Mouse (Mus musculus) hindbrain, embryonic 13.5 days (tissue): ENCODE results near the gene Tbxas1. TPM values are rescaled to one million over a fixed set of nuclear protein-coding genes. Genes with fewer than 3 reads are reported as not detected.
A peak's percentile ranks its signal among the peaks of the same experiment; 100 is the strongest.

ENCODE experiments used
- ATAC-seq: fragments of 200-750 bp; cut with Nextera tagmentation; 2 replicates; pipeline ENCODE4 v1.8.0; 2017; ENCODE audit warnings: moderate TSS enrichment; ENCODE audit not compliant: low FRiP score
- H3K27ac ChIP-seq: fragments of 300-500 bp; sonication (generic); 2 replicates; pipeline ENCODE4 v1.5.1; 2015; ENCODE audit warnings: inconsistent platforms, mild to moderate bottlenecking, moderate library complexity
- H3K27me3 ChIP-seq: fragments of 300-500 bp; sonication (generic); 2 replicates; pipeline ENCODE4 v1.6.1; 2015; ENCODE audit warnings: mild to moderate bottlenecking, inconsistent platforms
- H3K36me3 ChIP-seq: fragments of 300-500 bp; sonication (generic); 2 replicates; pipeline ENCODE4 v1.6.1; 2015; ENCODE audit warnings: mild to moderate bottlenecking, inconsistent platforms
- H3K4me1 ChIP-seq: fragments of 300-500 bp; sonication (generic); replicated peaks from 2 replicates; pipeline ENCODE4 v1.6.1; 2015; ENCODE audit warnings: inconsistent platforms
- H3K4me2 ChIP-seq: fragments of 300-500 bp; sonication (generic); 2 replicates; pipeline ENCODE4 v1.6.1; 2015; ENCODE audit warnings: inconsistent platforms, mild to moderate bottlenecking, moderate library complexity
- H3K4me3 ChIP-seq: fragments of 300-500 bp; sonication (generic); 2 replicates; pipeline ENCODE4 v1.5.1; 2015; ENCODE audit warnings: mild to moderate bottlenecking, inconsistent platforms
- H3K9ac ChIP-seq: fragments of 300-500 bp; sonication (generic); 2 replicates; pipeline ENCODE4 v1.6.1; 2015; ENCODE audit warnings: mild to moderate bottlenecking, inconsistent platforms
- H3K9me3 ChIP-seq: fragments of 300-500 bp; sonication (generic); 2 replicates; pipeline ENCODE4 v1.6.1; 2016; ENCODE audit warnings: inconsistent platforms
- WGBS: fragments of 180-500 bp; shearing (Covaris S2); methylation state at CpG from one replicate; pipeline ENCODE4 v1.1.7; 2015; 5-methylcytosine and 5-hydroxymethylcytosine counted together
- polyA plus RNA-seq: library from polyadenylated mRNA; unstranded; fragments of >200 nt; fragmentation: Nextera tagmentation; extraction: Ambion mirVana; gene quantifications from 2 replicates; pipeline ENCODE4 v1.2.1, GENCODE M21; 2015

The Tbxas1 gene
- polyA plus RNA-seq, 1 experiment from 2014 or later: 2.7 TPM

DNA sequence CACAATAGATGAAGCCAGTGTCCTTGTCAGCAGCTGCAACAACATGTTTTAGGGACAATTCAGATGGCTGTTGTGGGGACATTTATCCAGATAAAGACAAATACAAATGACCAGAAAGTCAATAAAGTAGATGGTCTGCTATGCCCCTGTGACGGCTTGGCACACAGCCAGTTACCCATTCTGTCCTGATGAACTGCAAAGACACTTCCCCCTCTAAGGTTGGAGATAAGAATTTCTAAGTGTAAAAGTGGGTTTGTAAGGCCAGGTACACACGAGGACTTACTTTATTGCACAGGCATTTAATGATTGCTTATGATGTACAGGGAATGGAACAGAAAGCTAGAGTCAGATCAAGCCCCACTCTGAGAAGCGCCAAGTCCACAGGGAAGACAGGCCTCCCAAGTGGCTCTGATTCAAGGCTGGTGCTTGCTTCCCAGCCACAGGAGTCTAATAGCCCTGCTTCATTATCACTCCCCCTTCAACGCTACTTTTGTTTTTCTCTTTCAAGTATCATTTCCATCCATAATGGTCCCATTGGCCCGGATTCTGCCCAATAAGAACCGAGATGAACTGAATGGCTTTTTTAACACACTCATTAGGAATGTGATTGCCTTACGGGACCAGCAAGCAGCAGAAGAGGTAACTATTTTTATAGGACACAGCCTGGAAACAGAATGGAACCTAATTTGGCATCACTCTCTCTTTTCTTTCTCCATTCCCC is 147.4 kb downstream of the Tbxas1 start:
- Histone ChIP-seq H3K27me3 (no peaks in the 10 kb centered on the region), H3K36me3 (no peaks in the 10 kb centered on the region), H3K9ac (no peak overlapping the region), H3K4me1 (peaks cover 5% of the 10 kb centered on the region; the same call in 1 of the 2 replicates), H3K4me3 (no peak overlapping the region), H3K4me2 (no peak overlapping the region), H3K9me3 (no peaks in the 10 kb centered on the region), H3K27ac (peak overlapping the region; percentile 24; the same call in 1 of the 2 replicates)
- WGBS: 71% methylated on average over 7 of the region's 7 CpGs
- no peak for ATAC-seq

DNA sequence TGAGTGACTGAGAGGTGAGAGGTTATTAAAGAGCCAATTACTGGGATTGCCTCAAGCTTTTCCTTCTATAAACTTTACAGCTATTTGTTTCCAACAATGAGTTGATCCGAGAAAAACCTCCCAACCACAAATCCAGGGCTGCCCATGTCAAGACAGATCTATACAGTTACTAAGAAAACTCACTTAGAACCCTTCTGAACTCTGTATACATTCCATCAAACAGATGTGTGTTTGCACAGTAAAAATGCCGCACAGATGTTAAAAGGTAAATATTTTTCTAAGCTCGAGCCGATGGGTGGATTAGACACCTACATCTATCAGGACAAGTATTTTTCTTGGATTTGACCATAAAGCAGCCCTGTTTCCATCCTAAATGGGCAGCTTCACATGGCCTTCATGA is 149.4 kb downstream of the Tbxas1 start:
- H3K4me2 ChIP-seq: no peak overlapping the region
- 81% methylated on average over 4 of the region's 4 CpGs for WGBS
- no peaks in the 10 kb centered on the region for H3K9me3 ChIP-seq
- no peak overlapping the region for H3K9ac ChIP-seq
- H3K36me3 ChIP-seq: no peaks in the 10 kb centered on the region
- ATAC-seq: no peak
- no peaks in the 10 kb centered on the region for H3K27me3 ChIP-seq
- peaks cover 5% of the 10 kb centered on the region; the same call in 1 of the 2 replicates for H3K4me1 ChIP-seq
- H3K27ac ChIP-seq: no peak overlapping the region
- H3K4me3 ChIP-seq: no peak overlapping the region

DNA sequence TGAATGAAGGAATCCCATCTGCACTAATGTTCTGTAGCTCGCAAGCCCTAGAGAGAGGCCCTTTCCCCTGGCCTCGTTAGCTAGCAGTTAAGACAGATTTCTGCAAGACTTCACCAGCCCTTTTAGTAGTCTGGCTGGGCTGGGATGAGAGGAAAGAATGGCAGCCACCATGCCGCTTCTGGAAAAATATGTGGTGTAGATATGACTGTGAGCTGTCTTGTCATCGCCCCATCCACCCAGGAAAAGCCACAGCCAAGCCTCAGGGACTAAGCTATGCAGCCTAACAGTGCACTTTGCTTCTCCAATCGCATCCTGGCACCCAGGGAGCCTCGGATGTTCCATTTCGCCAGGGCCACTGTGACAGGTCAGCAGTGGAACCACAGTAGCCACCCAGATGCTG is 149.8 kb downstream of the Tbxas1 start:
- Histone ChIP-seq H3K4me3 (no peak overlapping the region), H3K27ac (no peak overlapping the region), H3K36me3 (no peaks in the 10 kb centered on the region), H3K4me2 (no peak overlapping the region), H3K27me3 (no peaks in the 10 kb centered on the region), H3K9ac (no peak overlapping the region), H3K4me1 (peaks cover 5% of the 10 kb centered on the region; the same call in 1 of the 2 replicates), H3K9me3 (no peaks in the 10 kb centered on the region)
- 85% methylated on average over 7 of the region's 7 CpGs for WGBS
- no peak for ATAC-seq

DNA sequence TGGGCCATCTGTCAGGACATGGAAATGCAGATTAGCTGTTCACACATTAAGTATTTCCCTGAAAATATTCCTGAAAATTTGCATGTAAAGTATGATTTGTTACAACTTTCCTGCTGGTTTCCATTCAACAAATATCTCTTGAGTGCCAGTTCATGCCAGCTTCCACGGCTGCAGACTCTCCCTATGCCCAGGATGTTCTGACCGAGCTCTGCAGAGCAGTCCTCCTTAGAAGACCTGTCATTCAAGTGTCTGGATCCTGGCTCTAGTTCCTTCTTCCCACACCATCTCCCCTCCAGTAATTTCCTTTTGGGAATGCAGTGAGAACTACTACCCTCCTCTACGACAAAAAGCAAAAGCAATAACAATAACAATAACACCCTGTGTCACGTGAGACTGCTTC is 155.5 kb downstream of the Tbxas1 start:
- Histone ChIP-seq H3K4me2 (no peak overlapping the region), H3K4me1 (no peaks in the 10 kb centered on the region), H3K36me3 (no peaks in the 10 kb centered on the region), H3K4me3 (no peak overlapping the region), H3K9ac (no peak overlapping the region), H3K9me3 (no peaks in the 10 kb centered on the region), H3K27me3 (no peaks in the 10 kb centered on the region), H3K27ac (no peak overlapping the region)
- ATAC-seq: no peak
- WGBS: 80% methylated on average over 4 of the region's 4 CpGs

DNA sequence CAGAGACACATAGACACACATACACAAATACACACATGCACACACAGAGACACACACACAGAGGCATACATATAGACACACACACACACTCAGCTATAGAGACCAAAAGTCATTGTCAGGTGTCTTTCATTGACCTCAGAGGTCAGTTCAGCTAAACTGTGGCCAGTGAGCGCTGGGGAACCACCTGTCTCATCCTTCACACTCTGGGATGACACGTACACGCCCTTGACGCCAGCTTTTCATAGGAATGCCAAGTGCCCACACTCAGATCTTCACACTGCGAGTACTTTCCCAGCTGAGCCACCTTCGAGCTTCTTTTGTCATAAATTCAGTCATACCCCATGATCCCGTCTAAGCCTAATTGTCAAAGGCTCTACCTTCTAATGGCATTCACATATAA is 158.5 kb downstream of the Tbxas1 start:
- H3K27ac ChIP-seq: no peak overlapping the region
- no peak overlapping the region for H3K9ac ChIP-seq
- H3K9me3 ChIP-seq: no peaks in the 10 kb centered on the region
- no peak overlapping the region for H3K4me3 ChIP-seq
- no peak overlapping the region for H3K4me2 ChIP-seq
- 87% methylated on average over 7 of the region's 7 CpGs for WGBS
- ATAC-seq: no peak
- no peaks in the 10 kb centered on the region for H3K27me3 ChIP-seq
- no peaks in the 10 kb centered on the region for H3K4me1 ChIP-seq
- no peaks in the 10 kb centered on the region for H3K36me3 ChIP-seq

DNA sequence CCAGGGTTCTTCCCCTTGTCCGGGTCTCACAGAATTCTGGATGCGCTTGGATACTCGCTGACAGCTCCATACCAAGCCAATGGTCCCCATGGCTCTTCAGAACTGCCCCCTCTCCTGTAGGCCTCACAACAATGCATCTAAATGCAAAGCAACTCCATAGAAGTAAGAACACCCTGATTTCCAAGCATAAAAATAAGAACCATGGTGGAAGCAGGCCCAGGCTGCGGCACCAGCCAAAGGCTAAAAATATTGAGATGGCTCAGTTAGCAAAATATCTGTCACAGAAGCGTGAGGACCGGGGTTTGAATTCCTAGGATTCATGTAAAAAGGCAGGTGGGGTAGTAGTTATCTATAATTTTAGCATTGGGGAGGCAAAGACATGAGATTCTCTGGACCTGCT is 159.8 kb downstream of the Tbxas1 start:
- H3K27ac ChIP-seq: no peak overlapping the region
- peaks cover 9% of the 10 kb centered on the region for H3K4me1 ChIP-seq
- ATAC-seq: no peak
- H3K4me2 ChIP-seq: no peak overlapping the region
- no peaks in the 10 kb centered on the region for H3K9me3 ChIP-seq
- H3K36me3 ChIP-seq: no peaks in the 10 kb centered on the region
- no peak overlapping the region for H3K4me3 ChIP-seq
- H3K9ac ChIP-seq: no peak overlapping the region
- no peaks in the 10 kb centered on the region for H3K27me3 ChIP-seq
- 91% methylated on average over 6 of the region's 6 CpGs for WGBS

DNA sequence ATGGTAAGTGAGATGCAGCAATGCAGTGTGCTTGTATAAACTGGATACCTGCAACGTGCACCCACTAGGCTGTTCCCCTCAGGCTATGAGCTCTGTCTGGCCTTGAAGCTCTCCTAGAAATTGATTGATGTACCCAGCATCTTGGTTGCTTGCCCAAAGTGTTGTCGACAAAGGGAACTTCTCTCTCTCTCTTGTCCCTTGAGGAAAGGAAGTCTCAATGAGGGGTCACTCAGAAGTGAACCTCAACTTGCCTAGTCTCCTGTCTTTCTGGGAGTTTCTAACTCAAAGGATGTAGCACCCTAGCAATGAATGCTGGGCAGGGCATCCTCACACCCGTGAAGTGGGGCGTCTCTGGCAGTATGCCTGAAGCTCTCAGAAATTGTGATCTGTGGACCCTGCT is 161.0 kb downstream of the Tbxas1 start:
- ATAC-seq: no peak
- Histone ChIP-seq H3K27me3 (no peaks in the 10 kb centered on the region), H3K9me3 (no peaks in the 10 kb centered on the region), H3K9ac (no peak overlapping the region), H3K4me2 (no peak overlapping the region), H3K27ac (no peak overlapping the region), H3K36me3 (no peaks in the 10 kb centered on the region), H3K4me3 (no peak overlapping the region), H3K4me1 (peaks cover 9% of the 10 kb centered on the region)
- 79% methylated on average over 4 of the region's 4 CpGs for WGBS

DNA sequence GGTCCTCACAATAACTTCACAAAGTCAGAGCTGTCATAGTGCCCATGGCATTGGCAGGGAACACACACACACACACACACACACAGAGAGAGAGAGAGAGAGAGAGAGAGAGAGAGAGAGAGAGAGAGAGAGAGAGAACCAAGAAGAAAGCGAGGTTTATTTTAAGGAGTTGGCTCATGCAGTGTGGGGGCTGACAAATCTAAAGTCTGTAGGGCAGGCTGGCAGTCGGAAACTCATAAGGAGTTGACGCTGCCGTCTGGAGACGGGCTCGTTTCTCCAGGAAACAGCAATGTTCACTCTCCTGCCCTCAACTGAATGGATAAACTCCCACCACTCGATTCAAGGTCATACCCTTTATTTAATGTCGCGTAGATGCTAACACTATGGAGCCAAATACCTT is 165.2 kb downstream of the Tbxas1 start:
- ATAC-seq: no peak
- Histone ChIP-seq H3K9me3 (no peaks in the 10 kb centered on the region), H3K36me3 (no peaks in the 10 kb centered on the region), H3K4me1 (peaks cover 9% of the 10 kb centered on the region), H3K27me3 (no peaks in the 10 kb centered on the region), H3K4me3 (no peak overlapping the region), H3K4me2 (no peak overlapping the region), H3K27ac (no peak overlapping the region), H3K9ac (no peak overlapping the region)
- 89% methylated on average over 9 of the region's 9 CpGs for WGBS

DNA sequence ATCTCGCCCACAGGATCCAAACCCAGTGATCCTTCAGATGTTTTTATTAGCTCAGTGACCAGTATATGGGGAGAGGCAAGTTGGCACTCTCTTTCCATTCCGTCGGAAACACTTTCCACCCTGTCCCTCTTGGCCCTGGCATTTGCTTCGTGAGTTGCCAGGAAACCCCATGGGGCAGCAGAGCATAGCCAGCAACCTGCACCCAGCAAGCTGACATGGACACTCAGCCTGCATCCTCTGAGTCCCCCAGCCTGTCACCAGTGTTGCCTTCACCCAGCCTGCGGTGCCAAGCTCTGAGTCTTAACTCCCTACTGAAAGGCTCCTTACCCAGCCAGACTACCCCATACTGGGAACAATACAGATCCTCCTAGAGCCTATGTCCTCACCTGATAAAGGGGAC is 173.9 kb downstream of the Tbxas1 start:
- no peak overlapping the region for H3K27ac ChIP-seq
- H3K4me2 ChIP-seq: no peak overlapping the region
- no peak overlapping the region for H3K4me3 ChIP-seq
- H3K36me3 ChIP-seq: no peaks in the 10 kb centered on the region
- H3K4me1 ChIP-seq: 0 out of 2 replicates have a peak, but pooled peaks cover 2% of the 10 kb centered on the region
- H3K9ac ChIP-seq: no peak overlapping the region
- ATAC-seq: no peak
- no peaks in the 10 kb centered on the region for H3K9me3 ChIP-seq
- no peaks in the 10 kb centered on the region for H3K27me3 ChIP-seq
- WGBS: 67% methylated on average over 5 of the region's 5 CpGs

DNA sequence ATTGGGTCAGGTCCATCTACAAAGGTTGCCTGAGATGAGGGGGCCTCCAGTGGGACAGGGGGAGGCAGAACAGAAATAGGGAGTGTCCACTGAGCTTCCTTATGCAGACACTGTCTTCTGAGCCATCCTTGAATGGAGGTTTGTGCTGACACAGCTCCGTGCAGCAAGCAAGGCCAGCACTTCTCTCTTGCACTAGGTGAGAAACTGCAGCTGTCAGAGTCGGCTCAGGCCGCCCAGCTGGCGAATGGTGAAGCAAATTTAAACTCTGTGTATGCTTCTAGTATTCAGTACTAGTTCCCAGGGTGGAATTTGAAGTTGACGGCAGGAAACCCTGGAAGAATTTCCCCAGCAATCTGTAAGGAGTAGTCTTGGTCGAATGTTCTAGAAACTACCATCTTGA is 175.6 kb downstream of the Tbxas1 start:
- no peak for ATAC-seq

DNA sequence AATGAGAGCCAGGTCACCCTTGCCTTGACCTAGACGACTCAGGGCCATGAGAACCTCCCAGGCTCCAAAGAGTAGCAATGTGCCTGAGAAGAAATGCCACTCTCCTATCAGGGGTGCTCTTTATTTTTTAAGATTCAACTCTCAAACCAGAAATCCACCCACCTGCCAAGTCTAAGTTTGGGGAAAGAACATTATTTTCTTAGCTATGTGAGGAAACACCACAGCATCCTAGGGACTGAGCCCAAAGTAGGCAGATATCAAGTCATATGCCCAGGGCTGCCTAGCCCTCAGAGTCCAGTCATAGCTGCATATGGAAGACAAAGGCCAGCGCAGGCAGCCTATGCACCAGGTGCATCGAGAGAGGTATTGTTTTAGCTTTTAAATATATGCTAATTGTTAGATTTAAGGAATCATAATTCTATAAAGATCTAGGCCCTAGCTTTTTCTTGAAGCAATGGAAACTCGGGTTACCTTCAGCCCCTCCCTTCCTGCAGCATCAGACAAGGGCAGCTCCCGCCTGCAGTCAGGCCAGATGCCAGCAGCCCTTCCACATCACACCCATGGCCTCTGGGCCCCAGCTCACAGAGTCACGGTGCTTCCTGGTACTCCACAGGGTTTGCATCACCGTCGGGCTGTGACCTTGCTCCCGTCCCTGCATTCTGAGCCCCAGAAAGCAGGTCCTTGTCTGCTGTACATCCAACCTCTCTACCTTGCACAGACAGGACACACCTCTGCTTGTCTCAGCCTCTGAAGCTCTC is 176.8 kb downstream of the Tbxas1 start:
- no peak overlapping the region for H3K27ac ChIP-seq
- H3K9ac ChIP-seq: no peak overlapping the region; the same call in 1 of the 2 replicates
- no peak overlapping the region for H3K4me3 ChIP-seq
- no peak overlapping the region for H3K4me2 ChIP-seq
- 83% methylated on average over 9 of the region's 9 CpGs for WGBS
- no peaks in the 10 kb centered on the region for H3K27me3 ChIP-seq
- ATAC-seq: no peak
- peaks cover 14% of the 10 kb centered on the region for H3K4me1 ChIP-seq
- no peaks in the 10 kb centered on the region for H3K36me3 ChIP-seq
- no peaks in the 10 kb centered on the region for H3K9me3 ChIP-seq

More for the DNA sequence above, 175.6 kb downstream of the Tbxas1 start:
- Histone ChIP-seq H3K4me3 (no peak overlapping the region), H3K36me3 (no peaks in the 10 kb centered on the region), H3K27me3 (no peaks in the 10 kb centered on the region), H3K4me1 (peaks cover 16% of the 10 kb centered on the region), H3K9ac (no peak overlapping the region), H3K27ac (no peak overlapping the region), H3K9me3 (no peaks in the 10 kb centered on the region), H3K4me2 (no peak overlapping the region)
- 75% methylated on average over 6 of the region's 6 CpGs for WGBS

DNA sequence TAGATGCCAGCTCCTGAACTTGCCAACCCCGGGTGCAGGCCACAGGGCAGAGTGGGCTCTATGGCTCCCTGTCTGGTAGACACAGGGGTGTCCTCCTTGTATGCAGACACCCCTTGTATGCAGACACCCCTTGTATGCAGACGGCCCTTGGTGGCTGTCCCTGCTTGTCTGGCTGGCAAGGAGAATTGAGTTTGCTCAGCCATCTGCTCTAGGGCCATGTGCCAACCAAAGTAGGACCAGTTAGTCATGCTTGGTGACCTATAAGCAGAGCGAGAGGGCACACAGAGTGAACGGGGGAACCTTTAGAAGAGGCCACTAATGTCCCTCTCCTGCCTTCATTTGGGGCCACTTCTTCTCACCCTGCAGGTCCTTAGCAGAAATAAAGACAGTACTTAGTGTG is 177.4 kb downstream of the Tbxas1 start:
- H3K9ac ChIP-seq: no peak overlapping the region
- H3K27ac ChIP-seq: no peak overlapping the region
- no peaks in the 10 kb centered on the region for H3K36me3 ChIP-seq
- no peak overlapping the region for H3K4me2 ChIP-seq
- 72% methylated on average over 4 of the region's 4 CpGs for WGBS
- H3K4me3 ChIP-seq: no peak overlapping the region
- peaks cover 13% of the 10 kb centered on the region for H3K4me1 ChIP-seq
- no peaks in the 10 kb centered on the region for H3K9me3 ChIP-seq
- H3K27me3 ChIP-seq: no peaks in the 10 kb centered on the region
- ATAC-seq: no peak
